Mouse (Mus musculus) C2C12 (cell line): ENCODE results near the gene Cachd1. TPM values are rescaled to one million over a fixed set of nuclear protein-coding genes. Genes with fewer than 3 reads are reported as not detected.

Experiments
- H3K27me3 ChIP-seq: one replicate; pipeline ENCODE4 v1.6.1; 2011; ENCODE audit not compliant: control insufficient read depth, insufficient read depth, insufficient read length
- H3K36me3 ChIP-seq: one replicate; pipeline ENCODE4 v1.6.1; 2011; ENCODE audit not compliant: control insufficient read depth, insufficient read depth
- H3K4me3 ChIP-seq: one replicate; pipeline ENCODE4 v1.5.1; 2011; ENCODE audit warnings: mild to moderate bottlenecking, control low read depth; ENCODE audit not compliant: poor library complexity, insufficient read depth, severe bottlenecking
- H3K79me2 ChIP-seq: one replicate; pipeline ENCODE4 v1.6.1; 2011; ENCODE audit not compliant: control insufficient read depth, insufficient read depth
- H3K79me3 ChIP-seq: one replicate; pipeline ENCODE4 v1.6.1; 2011; ENCODE audit warnings: low read depth, control low read depth
- H3ac ChIP-seq: one replicate; pipeline ENCODE3; 2011; ENCODE audit warnings: low read depth; ENCODE audit not compliant: control insufficient read depth, insufficient read length
- CEBPB ChIP-seq: IDR thresholded peaks from one replicate; pipeline ENCODE4 v1.6.1; 2011; ENCODE audit warnings: low read depth, mild to moderate bottlenecking, control low read depth, moderate library complexity
- CTCF ChIP-seq: IDR thresholded peaks from one replicate; pipeline ENCODE4 v1.5.1; 2011; ENCODE audit not compliant: control insufficient read depth, insufficient read depth, insufficient read length
- FOSL1 ChIP-seq: IDR thresholded peaks from one replicate; pipeline ENCODE4 v1.8.0; 2011; ENCODE audit warnings: mild to moderate bottlenecking, low read length; ENCODE audit not compliant: poor library complexity, insufficient read depth, severe bottlenecking
- MAX ChIP-seq: IDR thresholded peaks from one replicate; pipeline ENCODE4 v1.6.1; 2011; ENCODE audit warnings: mild to moderate bottlenecking, control low read depth
- MYOD1 ChIP-seq: IDR thresholded peaks from one replicate; pipeline ENCODE4 v1.6.1; 2011; ENCODE audit warnings: low read depth; ENCODE audit not compliant: control insufficient read depth, insufficient read length
- MYOG ChIP-seq: IDR thresholded peaks from one replicate; pipeline ENCODE4 v1.6.1; 2011; ENCODE audit not compliant: control insufficient read depth, insufficient read length; ENCODE audit errors: extremely low read depth
- USF1 ChIP-seq: IDR thresholded peaks from one replicate; pipeline ENCODE4 v1.6.1; 2011; ENCODE audit warnings: low read depth, mild to moderate bottlenecking, control low read depth, moderate library complexity
- polyA plus RNA-seq: library from polyadenylated mRNA; unstranded; fragments of >200 nt; fragmentation: generic; extraction: Trizol; gene quantifications from one replicate; pipeline ENCODE4 v1.2.1, GENCODE M21; 2012; ENCODE audit warnings: missing spikeins

Cachd1 gene
- polyA plus RNA-seq, 1 experiment = 8.1 TPM

DNA sequence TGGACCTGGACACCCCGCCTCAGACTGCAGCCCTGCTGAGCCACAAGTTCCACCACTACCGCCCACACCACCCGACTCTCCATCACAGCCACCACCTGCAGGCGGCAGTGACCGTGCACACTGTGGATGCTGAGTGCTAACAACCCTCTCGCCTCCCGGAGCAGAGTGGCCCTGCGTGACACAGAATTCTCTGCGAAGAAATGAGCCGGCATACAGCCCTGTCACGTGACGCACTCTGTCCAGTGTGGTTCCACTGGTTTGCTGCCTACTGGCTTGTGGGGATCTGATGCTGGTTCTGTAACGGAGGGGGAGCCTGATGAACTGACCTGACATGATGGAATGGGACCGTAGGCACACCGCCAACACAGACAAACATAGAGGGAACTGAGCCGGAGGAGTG lies 226.5 kb downstream of the Cachd1 start:
- TF ChIP-seq CEBPB = no peak
- no peak for TF ChIP-seq MAX
- no peak for TF ChIP-seq FOSL1
- TF ChIP-seq MYOG = no peak
- H3K4me3 ChIP-seq = no peak overlapping the region
- H3K79me3 ChIP-seq = no peaks in the 10 kb centered on the region
- no peak overlapping the region for H3ac ChIP-seq
- H3K36me3 ChIP-seq = no peaks in the 10 kb centered on the region
- H3K79me2 ChIP-seq = no peaks in the 10 kb centered on the region
- no peaks in the 10 kb centered on the region for H3K27me3 ChIP-seq

DNA sequence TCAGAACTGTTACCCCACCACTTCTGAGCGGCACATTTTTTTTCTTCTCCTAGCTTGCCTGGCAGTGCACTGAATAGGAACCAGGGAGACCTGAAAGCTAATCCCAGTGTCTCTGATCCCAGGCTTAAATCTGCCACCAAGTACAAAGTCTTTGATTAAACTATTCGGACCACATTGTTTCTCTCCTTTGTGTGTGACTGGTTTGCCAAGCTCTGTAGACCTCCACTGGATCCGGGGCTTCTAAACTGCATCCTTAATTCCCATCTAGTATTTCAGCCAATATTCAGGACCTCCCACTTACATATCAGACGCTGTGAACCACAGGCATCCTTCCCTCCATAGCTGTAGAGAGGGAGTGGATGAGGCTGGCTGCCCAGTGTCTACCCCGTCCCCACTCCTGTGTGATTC lies 231.9 kb downstream of the Cachd1 start:
- H3K4me3 ChIP-seq = no peak overlapping the region
- H3K79me2 ChIP-seq = no peaks in the 10 kb centered on the region
- no peaks in the 10 kb centered on the region for H3K36me3 ChIP-seq
- H3K79me3 ChIP-seq = no peaks in the 10 kb centered on the region
- H3K27me3 ChIP-seq = no peaks in the 10 kb centered on the region
- TF ChIP-seq MYOD1 (no peak), FOSL1 (no peak), CEBPB (no peak), USF1 (no peak), CTCF (no peak), MYOG (no peak), MAX (no peak)
- no peak overlapping the region for H3ac ChIP-seq

DNA sequence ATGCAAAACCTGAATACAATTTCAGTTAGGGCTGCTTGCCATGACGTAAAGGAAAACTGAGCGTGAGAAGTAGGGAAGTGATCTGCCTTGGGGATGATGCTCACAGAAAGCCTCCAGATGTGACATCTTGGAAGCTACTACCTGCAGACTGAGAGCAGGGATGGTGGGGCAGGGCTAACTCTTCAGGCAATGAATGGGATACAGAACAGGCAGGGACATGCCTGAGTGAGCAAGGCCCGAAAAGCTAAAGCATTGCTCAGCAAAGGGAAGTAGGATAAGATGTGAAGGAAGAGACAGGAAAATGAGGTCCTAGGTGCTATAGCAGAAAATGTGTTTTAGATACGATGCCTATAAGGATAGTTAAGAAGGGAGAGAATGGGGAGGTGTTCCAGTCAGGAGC lies 232.6 kb downstream of the Cachd1 start:
- H3K79me2 ChIP-seq = no peaks in the 10 kb centered on the region
- TF ChIP-seq FOSL1 (no peak), MAX (no peak)
- H3K36me3 ChIP-seq = no peaks in the 10 kb centered on the region
- H3K4me3 ChIP-seq = no peak overlapping the region
- H3K79me3 ChIP-seq = no peaks in the 10 kb centered on the region
- no peaks in the 10 kb centered on the region for H3K27me3 ChIP-seq
- no peak overlapping the region for H3ac ChIP-seq

DNA sequence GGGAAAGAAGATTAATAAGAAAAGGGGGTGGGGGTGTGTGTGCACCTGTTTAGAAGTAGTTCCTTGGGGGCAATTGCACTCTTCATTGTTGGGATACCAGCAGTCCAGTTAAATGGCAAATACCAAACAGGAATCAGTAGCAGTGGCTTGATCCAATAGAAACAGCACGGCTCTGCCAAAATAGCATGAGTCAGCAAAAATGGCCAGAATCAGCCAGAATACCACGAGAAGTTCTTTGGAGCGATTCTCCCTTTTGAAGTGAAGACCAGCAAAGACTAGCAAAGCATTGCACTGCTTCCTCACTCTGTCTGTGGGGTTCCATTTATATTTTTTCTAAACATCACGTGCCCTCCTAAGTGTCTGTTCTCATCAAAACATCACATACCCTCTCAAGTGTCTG lies 241.3 kb downstream of the Cachd1 start:
- Histone ChIP-seq H3K36me3 (no peaks in the 10 kb centered on the region), H3K27me3 (no peaks in the 10 kb centered on the region)

DNA sequence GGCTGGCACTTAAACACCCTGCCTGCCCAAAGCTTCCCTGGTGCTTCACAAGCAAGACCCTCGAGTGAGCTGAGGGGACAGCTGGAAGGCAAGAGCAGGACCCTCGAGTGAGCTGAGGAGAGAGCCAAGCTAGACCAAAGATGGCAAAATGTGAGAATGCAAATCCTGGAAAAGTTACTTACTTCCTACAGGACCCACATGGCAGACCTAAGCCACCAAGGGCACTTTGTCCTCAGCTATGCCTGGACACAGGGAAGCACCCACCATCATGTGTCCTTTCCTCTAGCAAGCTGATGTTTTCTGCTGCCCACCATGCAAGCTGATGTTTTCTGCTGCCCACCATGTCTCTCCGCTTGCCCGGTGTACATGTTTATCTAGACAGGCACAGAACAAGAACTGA lies 244.1 kb downstream of the Cachd1 start, which contains the start of gene Gm10577:
TSS of gene Gm10577 (minus strand) at position 101 of the 400 bp plus-strand sequence.
- Histone ChIP-seq H3ac (no peak within 1 kb of the TSS), H3K36me3 (no peaks in the 10 kb centered on the region), H3K4me3 (no peak within 1 kb of the TSS), H3K79me2 (no peaks in the 10 kb centered on the region), H3K27me3 (no peaks in the 10 kb centered on the region), H3K79me3 (no peaks in the 10 kb centered on the region)
- TF ChIP-seq CEBPB (no peak), MYOG (no peak)

More for the DNA sequence above, 241.3 kb downstream of the Cachd1 start:
- TF ChIP-seq MYOG (no peak), CEBPB (no peak), USF1 (no peak)
- H3K4me3 ChIP-seq = no peak overlapping the region
- H3ac ChIP-seq = no peak overlapping the region
- no peaks in the 10 kb centered on the region for H3K79me3 ChIP-seq
- H3K79me2 ChIP-seq = no peaks in the 10 kb centered on the region

DNA sequence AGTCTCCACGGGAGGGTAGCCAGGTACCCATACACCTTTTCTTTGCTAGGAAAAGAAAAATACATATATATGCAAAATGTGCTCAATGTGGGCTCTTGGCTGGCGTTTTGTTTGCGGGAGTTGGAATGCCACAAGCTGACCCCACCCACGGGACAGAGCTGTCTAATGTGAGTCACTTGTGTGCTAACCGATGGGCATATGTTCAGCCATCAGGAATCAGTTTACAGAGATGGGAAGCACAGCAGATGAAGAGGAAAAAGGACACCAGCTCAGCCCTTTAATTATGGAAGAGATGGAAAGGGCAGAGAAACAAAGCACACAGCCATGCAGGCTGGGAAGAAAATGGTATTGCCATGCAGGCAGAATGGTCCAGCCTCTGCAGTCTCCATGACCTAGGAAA lies 250.1 kb downstream of the Cachd1 start:
- Histone ChIP-seq H3K4me3 (no peak overlapping the region), H3K79me3 (no peaks in the 10 kb centered on the region), H3ac (no peak overlapping the region), H3K79me2 (no peaks in the 10 kb centered on the region), H3K27me3 (no peaks in the 10 kb centered on the region), H3K36me3 (no peaks in the 10 kb centered on the region)
- TF ChIP-seq MYOD1 (no peak), CEBPB (no peak), MAX (no peak), FOSL1 (no peak), USF1 (no peak), MYOG (no peak), CTCF (no peak)
